Mouse (Mus musculus) testis, adult 2 months (tissue): Measurements from ENCODE around the gene Ell.

Experiments used
- CTCF ChIP-seq: fragments of 200-500 bp; IDR thresholded peaks from 2 replicates; pipeline ENCODE4 v1.5.1; 2012; ENCODE audit warnings: low read depth, mild to moderate bottlenecking, inconsistent platforms, low read length, moderate library complexity; ENCODE audit not compliant: control insufficient read depth, insufficient read depth, insufficient replicate concordance
- POLR2A ChIP-seq: fragments of 200-500 bp; IDR thresholded peaks from 2 replicates; pipeline ENCODE4 v1.6.1; 2012; ENCODE audit warnings: low read depth, mild to moderate bottlenecking, inconsistent platforms, low read length, moderate library complexity; ENCODE audit not compliant: control insufficient read depth

- TF ChIP-seq POLR2A (no peak), CTCF (no peak)
These were observed 22.1 kb downstream of the Ell start for GRCm38 (mm10) chr8:70561357-70561756.
